Mouse (Mus musculus) layer of hippocampus, adult 2 months (tissue): ENCODE data around the gene Ky. TPM values are rescaled to one million over a fixed set of nuclear protein-coding genes. Genes with fewer than 3 reads are reported as not detected.
A peak's percentile ranks its signal among the peaks of the same experiment; 100 is the strongest.

Experiments used
- DNase-seq, 2 experiments: peaks; one replicate each; pipeline ENCODE4 v3.0.0; 2022; ENCODE audit warnings: low spot score in 2 of 2
- H3K27ac ChIP-seq: fragments of 200-600 bp; 2 replicates; pipeline ENCODE4 v1.8.1; 2022
- H3K4me3 ChIP-seq: fragments of 200-600 bp; 2 replicates; pipeline ENCODE4 v1.8.1; 2022; ENCODE audit warnings: mild to moderate bottlenecking
- CTCF ChIP-seq: fragments of 200-600 bp; conservative IDR thresholded peaks from 2 replicates; pipeline ENCODE4 v1.8.1; 2022; ENCODE audit warnings: antibody characterized with exemption, mild to moderate bottlenecking, moderate library complexity
- total RNA-seq, 2 experiments: library from RNA; stranded (reverse); gene quantifications; 2 replicates each; pipeline ENCODE4 v1.2.3; 2021

Gene Ky
- total RNA-seq, 2 experiments from 2014 or later, result 3.0 to 5.2 TPM

DNA sequence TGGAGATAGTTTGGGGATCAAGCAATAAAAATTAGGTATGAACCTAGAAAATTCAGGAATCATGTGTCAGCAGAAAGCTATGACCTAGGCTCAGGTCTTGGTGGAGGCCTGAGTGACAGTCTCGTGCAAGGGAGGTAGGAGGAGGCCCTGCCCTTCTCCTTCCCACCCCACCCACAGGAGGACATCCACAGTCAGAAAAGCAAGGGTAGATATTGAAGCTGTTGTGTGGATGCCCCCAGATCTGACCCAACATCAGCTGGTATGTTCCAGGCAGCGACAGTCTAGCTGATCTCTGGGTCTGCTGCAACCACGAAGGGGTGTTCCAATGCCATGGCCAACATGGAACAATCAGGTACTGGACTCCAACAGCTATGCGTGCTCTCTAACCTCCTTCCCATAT lies 10.3 kb upstream of the Ky start:
- Histone ChIP-seq H3K4me3 (no peak overlapping the region), H3K27ac (peak overlapping the region; percentile 64)
- no peak for TF ChIP-seq CTCF

DNA sequence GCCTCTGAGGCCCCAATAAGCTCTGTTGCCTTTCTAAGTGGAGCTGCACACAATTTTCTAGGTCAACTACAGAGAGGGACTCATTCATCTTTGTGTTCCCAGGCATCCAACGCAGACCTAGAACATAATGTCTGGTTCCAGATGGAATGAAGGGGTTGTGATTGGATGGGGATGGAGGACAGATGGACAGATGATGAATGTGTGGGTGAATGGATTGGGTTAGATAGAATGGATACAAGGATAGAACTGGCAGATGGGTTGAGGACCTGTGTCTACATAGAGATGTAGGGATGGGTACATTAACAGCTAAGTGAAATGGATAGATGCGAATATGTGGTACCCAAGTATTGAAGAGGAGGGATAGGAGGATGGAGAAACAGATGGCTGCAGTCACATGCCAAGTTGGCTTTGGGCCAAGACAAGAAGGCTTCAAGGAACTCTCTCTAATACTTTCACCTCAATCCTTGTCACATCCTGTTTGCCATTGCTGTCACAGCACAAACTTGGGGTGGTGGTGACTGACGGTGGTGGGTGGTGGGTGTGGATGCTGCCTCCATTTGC lies 9.0 kb upstream of the Ky start:
- DNase-seq, result peak; percentile 79 to 85
- TF ChIP-seq CTCF, result no peak
- peak overlapping the region; percentile 71 for H3K27ac ChIP-seq
- H3K4me3 ChIP-seq, result no peak overlapping the region

More for the DNA sequence above, 10.3 kb upstream of the Ky start:
- DNase-seq, result peak in 1 of 2 experiments; percentile 6

DNA sequence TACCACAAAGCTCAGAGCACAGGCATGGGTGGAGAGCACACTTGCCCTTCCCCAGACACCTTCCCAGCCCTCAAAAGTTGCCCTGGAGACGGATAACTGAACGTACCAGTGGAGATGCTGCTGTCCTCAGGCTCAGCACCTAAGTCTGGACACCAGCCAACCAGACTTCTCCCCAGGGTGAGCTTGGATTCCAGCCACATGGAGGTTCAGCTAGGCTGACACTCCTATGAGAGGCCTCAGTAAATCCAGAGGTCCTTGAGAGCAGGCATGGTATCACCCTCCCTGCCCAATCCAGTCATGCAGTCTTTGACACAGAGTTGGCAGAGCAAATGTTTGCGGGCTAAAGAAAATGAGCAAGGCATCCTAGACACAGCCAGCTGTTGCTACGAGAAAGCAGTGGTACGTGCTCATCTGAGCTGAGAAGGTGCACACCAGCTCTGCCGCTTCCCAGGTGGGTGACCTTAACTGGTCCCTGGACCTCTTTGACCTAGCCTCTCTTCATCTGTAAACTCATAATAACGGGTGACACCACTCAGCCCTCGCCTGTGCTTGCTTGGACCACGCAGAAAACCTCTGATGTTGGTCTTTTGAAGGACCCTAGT lies 8.4 kb upstream of the Ky start:
- no peak for TF ChIP-seq CTCF
- H3K27ac ChIP-seq, result peak overlapping the region; percentile 71
- DNase-seq, result no peak
- H3K4me3 ChIP-seq, result no peak overlapping the region

DNA sequence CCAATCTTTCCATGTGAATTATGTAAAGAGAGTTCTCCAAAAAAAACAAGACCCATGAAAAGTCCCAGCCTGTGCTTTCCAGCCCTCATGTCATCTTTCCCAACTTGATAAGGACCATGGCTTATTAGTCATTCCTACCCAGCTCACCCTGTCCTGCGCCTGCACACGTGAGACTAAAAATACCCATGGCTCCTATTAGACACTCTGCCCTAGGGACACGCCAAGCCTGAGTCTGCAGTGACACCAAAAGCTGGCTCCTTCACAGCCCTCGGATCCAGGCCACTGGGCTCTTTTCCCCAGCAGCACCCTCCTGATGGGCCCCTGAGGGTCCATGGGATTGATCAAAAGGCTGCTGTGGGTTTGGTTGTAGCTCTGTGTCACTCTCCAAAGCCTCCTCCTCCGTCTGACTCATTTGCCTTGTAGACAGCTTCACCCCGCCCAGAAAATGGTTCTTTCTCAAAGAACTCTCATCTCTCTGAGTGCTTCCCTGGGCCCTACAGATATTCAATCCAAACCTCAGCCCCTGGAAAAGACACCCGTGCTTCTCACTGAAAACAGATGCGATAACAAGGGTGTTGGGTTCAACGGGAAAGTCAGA lies 7.6 kb upstream of the Ky start:
- no peak for DNase-seq
- Histone ChIP-seq H3K27ac (peak overlapping the region; percentile 15; the same call in 1 of the 2 replicates), H3K4me3 (no peak overlapping the region)
- no peak for TF ChIP-seq CTCF

DNA sequence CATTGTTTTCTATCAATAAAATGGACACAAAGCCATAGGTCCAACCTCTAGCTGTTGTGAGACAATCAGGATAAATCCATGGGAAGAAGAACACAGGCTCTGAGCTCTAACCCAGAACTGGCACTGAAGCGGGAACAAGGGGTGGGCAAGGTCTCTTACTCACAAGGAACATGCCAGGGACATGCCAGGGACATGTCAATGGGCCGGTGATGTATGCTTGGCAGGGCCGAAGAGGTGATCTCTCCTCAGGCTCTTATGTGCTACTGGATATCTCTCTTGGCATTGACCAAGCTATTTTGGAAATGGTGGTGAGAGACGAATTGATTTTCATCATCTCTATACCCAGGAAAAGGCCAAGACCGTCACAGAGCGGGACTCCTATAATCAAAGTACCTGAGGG lies 6.8 kb upstream of the Ky start:
- TF ChIP-seq CTCF, result no peak
- peak overlapping the region; percentile 57 for H3K27ac ChIP-seq
- DNase-seq, result no peak
- H3K4me3 ChIP-seq, result no peak overlapping the region

DNA sequence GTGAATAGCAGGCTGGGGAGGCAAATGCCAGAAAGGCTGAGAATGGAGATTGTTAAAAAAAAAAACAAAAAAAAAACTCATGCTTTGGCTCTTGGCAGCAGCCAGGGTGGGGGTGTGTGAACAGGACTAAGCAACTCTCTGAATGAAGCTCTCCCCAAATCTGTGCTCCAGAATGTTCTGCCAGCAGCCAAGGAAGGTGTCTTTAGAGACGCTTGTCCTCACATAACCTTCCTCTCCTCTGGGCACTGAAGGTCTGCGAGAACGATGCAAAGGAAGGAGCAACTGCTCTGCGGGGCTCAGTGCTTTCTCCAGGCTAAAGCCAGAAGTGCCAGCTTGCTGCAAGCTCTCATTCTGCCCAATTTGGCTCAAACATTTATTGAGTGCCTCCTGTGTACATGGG lies 6.3 kb upstream of the Ky start:
- Histone ChIP-seq H3K4me3 (no peak overlapping the region), H3K27ac (peak overlapping the region; percentile 57; the same call in 1 of the 2 replicates)
- no peak for TF ChIP-seq CTCF
- peak; percentile 62 to 78 for DNase-seq

DNA sequence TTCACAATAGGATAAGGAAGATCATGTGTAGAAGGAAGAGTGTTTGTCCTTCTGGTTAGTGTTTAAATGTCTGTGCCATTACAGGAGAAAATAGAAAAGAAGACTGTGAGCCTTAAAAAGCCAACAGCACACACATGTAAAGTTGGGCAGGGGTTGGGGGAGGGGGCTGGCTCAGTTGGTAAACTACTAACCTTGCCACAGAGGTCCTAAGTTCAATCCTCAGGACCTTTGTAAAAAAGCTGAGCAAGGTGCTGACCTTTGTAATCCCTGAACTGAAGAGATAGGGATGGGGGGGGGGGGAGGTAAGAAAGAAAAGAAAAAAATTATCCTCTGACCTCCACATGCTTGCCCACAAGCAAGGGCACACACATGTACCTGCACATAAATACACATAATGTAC lies 5.8 kb upstream of the Ky start:
- TF ChIP-seq CTCF, result no peak
- Histone ChIP-seq H3K4me3 (no peak overlapping the region), H3K27ac (peak overlapping the region; percentile 57; the same call in 1 of the 2 replicates)
- no peak for DNase-seq

DNA sequence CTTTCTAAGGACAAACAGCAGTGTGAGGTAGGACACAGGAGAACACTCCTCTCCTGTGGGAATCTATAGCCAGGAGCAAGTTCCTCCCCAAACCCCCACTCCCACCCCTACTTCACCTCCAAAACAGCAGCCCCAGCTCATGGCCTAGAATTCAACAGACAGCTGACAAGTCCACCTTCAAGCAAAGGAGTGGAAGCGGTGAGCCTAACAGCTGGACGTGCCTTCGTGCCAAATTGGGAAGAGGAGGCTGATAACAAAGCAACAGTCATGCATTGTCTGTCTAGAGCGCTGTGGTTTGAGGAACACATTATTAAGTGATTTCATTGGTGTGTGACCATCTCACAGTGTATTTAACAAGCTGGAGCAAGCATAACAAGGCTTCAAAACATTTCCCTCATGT lies 4.4 kb upstream of the Ky start:
- Histone ChIP-seq H3K27ac (no peak overlapping the region), H3K4me3 (no peak overlapping the region)
- no peak for TF ChIP-seq CTCF
- DNase-seq, result no peak

DNA sequence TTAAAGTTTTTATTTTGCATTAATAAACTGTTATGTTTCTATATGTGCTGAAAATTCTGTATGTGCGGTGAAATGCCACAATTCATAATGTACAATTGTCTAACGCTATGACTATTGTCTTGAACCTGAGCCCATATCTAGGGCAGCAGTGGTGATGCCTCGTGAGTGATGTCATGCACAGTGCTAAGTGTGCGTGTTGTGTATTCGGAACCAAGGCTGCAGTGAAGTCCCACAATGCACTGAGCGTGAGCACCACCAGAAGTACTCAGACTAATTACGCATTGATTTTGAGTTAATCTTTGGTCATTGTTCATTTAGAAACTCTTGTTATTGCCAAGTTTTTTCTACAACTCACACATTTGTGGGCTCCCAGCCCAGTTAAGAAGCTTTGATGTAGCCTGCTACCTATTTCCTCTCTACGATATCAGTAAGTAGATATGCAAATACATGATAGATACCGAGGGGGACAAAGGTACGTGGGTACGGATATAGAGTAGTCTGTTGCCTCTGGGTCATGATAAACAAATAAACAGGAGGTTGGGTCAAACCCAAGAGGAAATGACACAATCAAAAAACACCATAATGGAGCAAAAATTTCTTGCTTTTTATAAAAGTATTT lies 3.4 kb upstream of the Ky start:
- no peak for DNase-seq
- TF ChIP-seq CTCF, result no peak
- Histone ChIP-seq H3K27ac (no peak overlapping the region), H3K4me3 (no peak overlapping the region)

DNA sequence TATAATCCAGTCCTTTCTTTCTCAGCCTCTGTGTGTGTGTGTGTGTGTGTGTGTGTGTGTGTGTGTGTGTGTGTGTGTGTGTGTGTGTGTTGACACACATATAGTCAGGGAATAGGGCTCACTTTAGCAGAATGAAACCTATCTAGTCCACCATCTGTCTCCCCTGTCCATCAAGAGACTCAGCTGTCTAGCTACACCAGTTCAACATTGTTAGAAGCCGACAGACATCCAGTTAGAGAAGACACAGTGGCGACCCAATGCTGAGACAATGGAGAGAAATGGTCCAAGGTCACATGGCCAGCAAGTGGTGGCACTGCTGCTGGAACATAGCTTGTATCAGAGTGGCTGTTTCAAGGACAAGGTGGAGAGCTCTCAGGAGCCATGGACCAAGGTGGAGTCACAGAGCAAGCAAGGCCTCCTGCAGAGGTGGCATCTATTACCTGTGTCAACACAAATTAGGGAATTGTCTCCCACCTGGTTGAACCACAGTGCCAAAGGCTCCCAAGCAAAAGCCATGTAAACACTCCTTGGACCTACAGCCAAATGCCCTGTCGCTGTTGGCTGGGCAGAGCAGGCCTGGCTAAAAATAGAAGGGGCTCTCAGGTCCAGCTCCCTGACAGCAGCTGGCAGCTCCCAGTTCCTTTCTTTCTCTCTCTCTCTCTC lies 703 bp upstream of the Ky start:
- no peak for TF ChIP-seq CTCF
- H3K27ac ChIP-seq, result no peak overlapping the region
- no peak overlapping the region for H3K4me3 ChIP-seq
- DNase-seq, result no peak

DNA sequence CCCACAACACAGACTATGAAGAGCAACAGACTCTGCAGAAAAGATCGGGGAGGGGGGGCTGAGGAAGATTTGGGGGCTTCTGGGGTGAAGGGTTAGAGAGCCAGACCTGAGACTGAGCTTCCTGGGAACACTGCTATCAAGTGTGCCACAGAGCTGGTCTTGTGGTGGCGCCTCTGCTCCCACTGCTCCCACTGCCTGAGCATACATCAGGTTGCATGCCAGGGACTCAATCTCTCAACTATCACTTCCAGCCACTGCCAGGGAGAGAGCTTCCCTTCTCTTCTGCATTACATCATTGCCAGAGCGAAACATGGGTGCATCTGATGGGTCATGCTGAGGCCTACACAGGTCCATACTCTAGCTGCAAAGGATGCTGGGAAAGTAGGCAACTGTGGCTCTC lies 2.8 kb downstream of the Ky start:
- no peak for DNase-seq
- no peak for TF ChIP-seq CTCF
- H3K4me3 ChIP-seq, result no peak overlapping the region
- no peak overlapping the region for H3K27ac ChIP-seq

DNA sequence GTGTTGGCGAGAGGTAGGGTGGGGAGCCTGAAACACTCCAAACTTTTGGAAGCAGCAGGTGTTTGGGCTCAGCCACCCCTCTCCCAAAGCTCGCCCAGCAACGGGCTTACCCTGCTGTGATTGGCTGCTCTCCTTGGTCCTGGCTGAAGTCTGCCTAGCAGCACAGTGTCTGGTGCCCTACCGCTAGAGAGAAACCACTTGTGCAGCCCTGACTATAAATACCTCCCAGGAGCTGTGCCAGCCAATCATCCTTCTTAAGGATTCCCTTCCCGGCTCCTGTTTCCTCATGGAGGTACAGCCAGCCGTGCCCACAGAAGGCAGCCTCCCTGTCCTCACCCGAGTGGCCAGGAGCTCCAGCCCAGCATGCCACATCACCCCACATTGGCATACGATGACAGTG lies 5.9 kb downstream of the Ky start:
- Histone ChIP-seq H3K4me3 (no peak overlapping the region), H3K27ac (no peak overlapping the region)
- no peak for TF ChIP-seq CTCF
- no peak for DNase-seq

DNA sequence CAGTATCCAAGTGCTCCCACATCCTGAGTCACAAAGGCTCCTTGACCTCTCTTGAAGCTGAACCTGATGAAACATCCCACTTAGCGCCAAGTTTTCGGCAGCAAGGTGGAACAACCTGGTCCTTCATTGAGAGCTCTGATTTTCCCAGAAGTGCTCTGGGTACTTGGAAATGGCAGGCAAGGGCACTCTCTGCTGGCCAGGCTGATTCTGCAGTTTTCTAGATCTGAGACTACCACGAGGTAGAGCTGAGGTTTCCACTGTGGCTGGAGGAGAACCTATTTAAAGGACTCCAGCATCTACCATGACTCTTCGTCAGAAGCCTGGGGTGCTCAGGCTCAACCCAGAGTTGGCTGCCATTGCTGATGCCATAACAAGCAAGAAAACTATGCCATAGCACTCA lies 8.0 kb downstream of the Ky start:
- no peak overlapping the region for H3K27ac ChIP-seq
- no peak overlapping the region for H3K4me3 ChIP-seq
- no peak for DNase-seq
- peak; percentile 65 for TF ChIP-seq CTCF
